Mouse (Mus musculus): Measurements from ENCODE around the gene Rpl36. TPM values are rescaled to one million over a fixed set of nuclear protein-coding genes. Genes with fewer than 3 reads are reported as not detected.
A peak's percentile ranks its signal among the peaks of the same experiment; 100 is the strongest.

Rpl36 gene
- total RNA-seq, 1 experiment from 2014 or later = 845 TPM

DNA sequence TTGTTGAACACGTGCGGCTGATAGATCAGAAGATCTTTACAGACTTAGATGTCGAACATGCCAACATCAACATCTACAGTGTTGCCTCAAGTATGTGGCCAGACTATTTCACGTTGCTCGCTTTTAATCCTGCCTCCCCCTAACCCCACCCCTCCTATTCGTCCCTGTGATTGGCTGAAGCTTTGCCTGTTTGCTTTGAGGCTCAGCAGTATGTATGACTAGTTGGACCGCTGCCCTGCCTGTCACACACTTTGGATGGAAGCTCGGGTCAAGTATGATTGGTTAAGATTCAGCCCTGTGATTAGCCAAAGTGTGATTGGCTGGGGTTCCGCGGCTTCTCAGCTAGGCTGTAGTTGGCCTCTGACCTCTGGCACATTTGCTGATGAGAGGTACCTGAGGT is 38.6 kb downstream of the Rpl36 start:
- DNase-seq = peak; percentile 24

DNA sequence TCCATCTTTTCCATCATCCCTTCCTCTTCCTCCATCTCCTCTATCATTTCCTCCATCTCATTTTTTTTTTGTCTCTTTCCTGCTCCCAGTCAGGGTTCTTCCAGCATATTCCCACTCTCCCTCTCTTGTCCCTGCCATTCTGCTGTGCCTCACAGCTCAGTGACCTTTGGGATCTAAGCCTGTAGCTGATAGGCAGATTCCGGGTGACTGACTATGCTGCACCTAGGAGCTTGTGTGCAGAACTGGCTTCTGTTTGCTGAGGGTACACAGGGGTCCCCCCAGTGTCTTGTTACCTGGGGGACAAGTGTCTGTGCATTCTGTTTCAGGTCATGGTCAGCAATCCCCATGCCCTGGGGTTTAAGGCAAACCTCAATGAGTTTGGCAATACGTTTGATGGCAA is 41.6 kb downstream of the Rpl36 start:
- peak; percentile 31 for DNase-seq

DNA sequence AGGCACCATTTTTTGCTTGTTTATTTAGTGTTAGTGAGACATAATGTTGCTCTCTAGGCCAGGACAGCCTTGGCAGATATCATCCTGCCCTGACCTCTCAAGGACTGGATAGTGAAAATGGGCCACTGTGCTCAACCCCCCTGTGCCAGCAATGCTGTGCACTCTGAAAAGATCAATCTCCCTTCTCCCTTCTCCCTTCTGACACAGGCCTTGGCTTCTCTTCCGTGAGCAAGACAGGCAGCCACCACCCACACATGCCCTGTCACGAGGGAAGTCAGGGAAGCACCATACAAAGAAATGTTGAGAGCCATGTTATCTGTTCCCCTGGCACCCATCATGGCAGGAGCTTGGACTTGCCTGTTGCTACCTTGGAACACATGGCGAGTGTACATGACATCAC is 42.1 kb downstream of the Rpl36 start:
- DNase-seq = peak; percentile 53

DNA sequence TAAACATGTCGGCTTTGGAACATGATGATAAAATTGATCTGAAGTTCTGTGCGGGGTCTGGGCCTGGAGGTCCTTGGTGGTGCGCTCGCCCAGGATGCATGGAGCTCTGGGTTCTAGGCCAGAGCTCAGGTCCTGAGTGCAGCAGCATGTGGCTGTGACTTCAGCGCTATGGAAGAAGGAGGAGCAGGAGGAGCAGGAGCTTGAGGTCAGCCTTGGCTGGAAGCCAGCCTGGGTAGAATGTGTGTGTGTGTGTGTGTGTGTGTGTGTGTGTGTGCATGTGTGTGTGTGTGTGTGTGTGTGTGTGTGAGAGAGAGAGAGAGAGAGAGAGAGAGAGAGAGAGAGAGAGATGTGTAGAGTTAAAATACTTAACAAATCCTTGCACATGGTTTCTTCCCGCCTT is 43.0 kb downstream of the Rpl36 start:
- DNase-seq = peak; percentile 29

DNA sequence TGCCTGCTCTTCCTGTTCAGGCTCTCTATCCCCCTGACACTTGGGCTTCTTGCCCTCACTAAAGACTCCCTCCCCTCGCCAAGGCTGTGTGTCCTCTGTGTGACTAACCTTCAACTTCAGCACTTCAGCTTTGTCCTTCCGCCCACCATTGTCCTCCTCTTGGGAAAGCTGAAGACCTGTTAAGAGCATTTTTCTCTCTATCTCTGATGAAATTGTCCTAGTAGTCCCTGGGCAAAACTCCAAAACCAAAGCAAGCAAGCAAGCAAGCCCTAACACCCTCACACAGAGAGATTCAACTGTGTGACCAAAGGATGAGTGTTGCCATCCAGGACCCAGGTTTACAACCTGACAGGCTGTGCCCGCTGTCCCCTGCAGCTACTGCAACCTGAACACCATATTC is 50.4 kb downstream of the Rpl36 start:
- no peak for DNase-seq

Other genes with a start within 250 kb of the Rpl36 start
- 97.0 and 102 TPM in 2 replicates for gene Ptprs, start 136.9 kb upstream of the Rpl36 start, total RNA-seq (2021)
- gene Znrf4, start 101.0 kb upstream of the Rpl36 start, total RNA-seq (2021) = not detected in 2 replicates
- gene Gm20219, start 59.0 kb upstream of the Rpl36 start, total RNA-seq (2021) = 0.70 and 1.3 TPM in 2 replicates
- gene Safb2, start 28.8 kb upstream of the Rpl36 start, total RNA-seq (2021) = 112 and 141 TPM in 2 replicates
- gene Safb, start 28.6 kb upstream of the Rpl36 start, total RNA-seq (2021) = 104 and 121 TPM in 2 replicates
- gene 2410015M20Rik, start 3.6 kb upstream of the Rpl36 start, total RNA-seq (2021) = 450 and 452 TPM in 2 replicates
- gene Lonp1, start 13.5 kb downstream of the Rpl36 start, total RNA-seq (2021) = 332 and 338 TPM in 2 replicates
- 1.8 and 2.0 TPM in 2 replicates for gene Catsperd, start 14.7 kb downstream of the Rpl36 start, total RNA-seq (2021)
- gene Ranbp3, start 59.9 kb downstream of the Rpl36 start, total RNA-seq (2021) = 59.4 and 63.8 TPM in 2 replicates
- gene Ndufa11, start 104.4 kb downstream of the Rpl36 start, total RNA-seq (2021) = 382 and 386 TPM in 2 replicates
- 22.3 and 23.9 TPM in 2 replicates for gene Vmac, start 104.6 kb downstream of the Rpl36 start, total RNA-seq (2021)
- gene Nrtn, start 144.1 kb downstream of the Rpl36 start, total RNA-seq (2021) = 4.5 and 4.8 TPM in 2 replicates
- 29.1 and 37.2 TPM in 2 replicates for gene Dus3l, start 151.3 kb downstream of the Rpl36 start, total RNA-seq (2021)
- gene Prr22, start 156.8 kb downstream of the Rpl36 start, total RNA-seq (2021) = 0.30 and 1.0 TPM in 2 replicates
- gene Rfx2, start 217.6 kb downstream of the Rpl36 start, total RNA-seq (2021) = 5.9 and 6.0 TPM in 2 replicates

Data from adrenal gland, postnatal 14 days (tissue).